Mouse (Mus musculus) cerebellum, postnatal 4 days (tissue): ENCODE data around the gene Gstp2.
"Not testable (repeated sequence)": the region's sequence is repeated elsewhere in the genome, so short reads cannot be mapped to it uniquely, and the experiment has no call there.

Experiments used
- DNase-seq, 2 experiments: peaks; one replicate each; pipeline ENCODE4 v3.0.0; 2022; ENCODE audit warnings: low spot score in 2 of 2, mixed read lengths in 1 of 2

Gene Gstp2

DNA sequence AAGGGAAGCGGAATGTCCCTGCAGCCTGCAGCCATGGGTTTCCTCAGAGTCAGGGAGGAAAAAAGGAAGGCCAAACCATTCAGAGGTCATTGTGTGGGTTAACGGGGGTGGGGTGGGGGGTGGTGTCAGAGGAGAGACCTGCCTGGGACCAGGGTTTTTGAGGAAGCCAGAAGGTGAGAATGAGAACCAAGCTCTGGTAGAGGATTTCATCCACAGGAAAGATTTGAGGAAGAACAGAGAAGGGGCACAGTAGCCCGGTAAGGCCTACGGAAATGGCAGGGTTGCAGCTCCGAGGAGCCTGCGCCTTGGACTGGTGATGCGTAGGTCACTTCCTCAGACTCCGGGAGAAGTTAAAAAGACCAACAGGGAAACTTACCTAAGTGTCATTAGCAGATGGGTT lies 24.9 kb upstream of the Gstp2 start:
- DNase-seq: no peak

DNA sequence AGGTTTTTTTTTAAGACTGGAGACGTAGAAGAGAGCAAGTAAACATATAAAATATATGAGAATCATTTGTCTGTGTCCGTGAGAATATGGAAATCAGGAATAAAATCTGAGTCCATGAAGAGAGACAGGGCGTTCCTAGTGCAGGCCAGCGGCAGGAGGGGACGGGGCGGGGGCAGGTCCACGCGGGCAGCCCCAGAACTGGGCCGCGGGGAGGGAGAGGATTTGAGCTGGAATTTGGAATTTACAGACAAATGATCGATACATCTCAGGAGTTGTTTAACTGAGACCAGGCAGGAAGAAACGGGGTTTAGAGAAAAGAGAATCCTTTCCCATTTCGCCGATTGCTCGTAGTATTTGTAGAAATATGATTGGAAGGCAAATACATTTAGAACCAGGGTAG lies 24.5 kb upstream of the Gstp2 start:
- DNase-seq: no peak

DNA sequence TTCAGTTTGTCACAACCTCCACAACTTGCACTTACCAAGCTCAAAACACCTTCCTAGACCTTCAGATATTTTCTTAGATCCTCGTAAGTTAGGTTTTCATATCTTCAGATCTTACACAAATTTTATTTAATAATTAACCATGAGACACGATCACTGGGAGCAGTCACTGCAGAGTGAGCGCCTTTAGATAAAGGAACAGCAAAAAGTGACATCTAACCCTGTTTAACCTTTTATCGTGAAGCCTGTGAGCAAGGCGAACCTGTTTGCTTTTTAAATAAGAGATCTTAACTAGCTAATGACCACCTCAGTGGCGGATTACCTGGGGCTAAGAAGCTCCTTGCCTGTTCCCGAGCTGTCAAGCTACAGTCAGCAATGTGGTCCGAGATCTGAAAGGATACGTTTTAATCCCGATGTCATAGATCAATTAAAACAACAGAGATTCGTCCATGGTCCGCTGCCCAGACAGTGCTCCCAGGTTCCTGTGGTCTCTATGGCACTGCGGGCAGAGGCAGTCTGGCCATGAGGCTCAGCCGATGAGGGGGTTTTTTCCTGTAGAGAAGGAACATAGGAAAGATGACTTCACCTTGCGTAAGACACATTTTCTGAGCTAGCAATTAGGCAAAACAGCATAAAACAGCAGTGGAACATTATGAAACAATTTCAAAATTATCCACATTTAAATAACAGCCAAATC lies 23.0 kb upstream of the Gstp2 start:
- DNase-seq: no peak

DNA sequence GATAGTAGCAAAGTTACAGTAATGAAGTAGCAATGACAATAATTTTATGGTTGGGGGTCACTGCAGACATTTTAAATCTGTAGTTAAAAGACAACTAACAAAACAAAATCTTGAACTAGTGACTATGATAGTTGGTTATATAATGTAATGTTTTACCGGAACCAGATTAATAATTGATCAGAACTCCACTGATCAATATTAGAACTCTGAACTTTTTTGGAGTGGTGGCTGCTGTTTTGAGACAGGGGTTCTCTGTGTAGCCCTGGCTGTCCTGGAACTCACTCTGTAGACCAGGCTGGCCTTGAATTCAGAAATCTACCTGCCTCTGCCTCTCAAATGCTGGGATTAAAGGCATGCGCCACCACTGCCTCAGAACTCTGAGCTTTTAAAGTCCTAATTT lies 22.4 kb upstream of the Gstp2 start:
- DNase-seq: not testable (repeated sequence)

DNA sequence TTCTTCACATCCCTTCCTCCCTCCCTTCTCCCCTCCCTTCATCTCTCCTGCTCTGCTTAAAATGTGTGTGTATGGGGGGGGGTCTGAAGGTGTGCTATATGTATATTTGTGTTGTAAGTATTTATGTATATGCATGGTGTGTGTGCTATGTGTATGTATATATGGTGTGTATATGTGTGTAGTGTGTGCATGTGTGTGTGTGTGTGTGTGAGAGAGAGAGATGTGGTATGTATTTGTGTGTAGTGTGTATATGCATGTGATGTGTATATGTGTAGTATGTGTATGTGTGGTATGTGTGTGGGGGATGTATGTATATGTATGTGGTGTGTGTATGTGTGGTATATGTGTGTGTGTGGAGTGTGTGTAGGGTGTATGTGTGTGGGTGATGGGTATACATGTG lies 21.1 kb upstream of the Gstp2 start:
- no peak for DNase-seq

DNA sequence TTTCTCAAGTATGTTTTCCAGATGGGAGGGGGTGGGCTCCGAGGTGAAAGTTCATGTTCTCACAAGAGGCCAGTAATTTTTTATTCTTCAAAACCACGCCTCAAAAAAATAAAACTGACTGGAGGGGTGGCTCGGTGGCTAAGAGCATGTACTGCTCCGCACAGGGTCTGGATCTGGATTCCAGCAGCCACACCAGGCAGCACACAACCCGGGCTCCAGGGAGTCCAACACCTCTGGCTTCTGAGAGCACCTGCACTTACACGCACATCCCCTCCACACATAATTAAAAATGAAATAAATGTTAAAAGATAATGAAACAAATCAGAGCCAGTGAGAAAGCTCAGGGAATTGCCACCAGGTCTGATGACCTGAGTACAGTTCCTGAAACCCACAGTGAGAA lies 20.5 kb upstream of the Gstp2 start:
- DNase-seq: peak in 1 of 2 experiments; percentile 3

DNA sequence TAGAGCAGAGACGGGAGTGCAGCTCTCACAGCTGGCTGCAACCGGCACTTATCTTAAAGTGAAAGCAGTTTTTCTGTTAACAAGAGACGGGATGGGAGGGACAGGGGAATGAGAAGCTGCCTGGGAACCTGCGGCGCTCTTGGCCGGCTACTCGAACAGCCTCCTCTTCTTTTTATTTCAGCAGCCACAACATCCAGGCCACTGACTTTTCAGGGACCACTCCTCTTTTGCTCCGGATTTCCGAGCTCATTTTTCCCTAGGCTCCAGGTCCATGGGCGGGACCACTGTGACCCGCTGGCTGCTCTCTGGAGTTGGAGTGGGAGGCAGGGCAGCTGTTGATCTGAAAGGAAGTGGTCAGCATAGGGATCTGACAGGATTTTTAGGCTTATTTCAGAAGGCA lies 18.7 kb upstream of the Gstp2 start:
- DNase-seq: not testable (repeated sequence)

DNA sequence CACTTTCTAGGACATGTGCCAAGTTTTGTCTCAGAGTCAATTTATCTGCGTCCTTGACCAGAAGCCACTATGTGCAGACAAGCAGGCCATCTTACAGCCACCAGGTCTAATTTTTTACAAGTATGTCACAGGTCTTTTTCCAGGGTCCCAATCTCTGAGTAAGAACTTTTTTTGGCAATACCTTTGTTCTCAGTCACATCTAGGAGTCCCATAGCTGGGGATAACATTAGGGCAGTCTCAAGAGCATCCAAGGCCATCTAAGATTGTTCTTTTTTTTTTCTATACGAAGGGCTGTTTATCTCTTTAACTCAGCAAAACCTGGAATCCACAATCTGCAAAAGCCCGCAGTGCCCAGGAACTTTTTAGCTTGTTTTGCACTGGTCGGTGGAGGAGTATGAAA lies 17.5 kb upstream of the Gstp2 start:
- not testable (repeated sequence) for DNase-seq

DNA sequence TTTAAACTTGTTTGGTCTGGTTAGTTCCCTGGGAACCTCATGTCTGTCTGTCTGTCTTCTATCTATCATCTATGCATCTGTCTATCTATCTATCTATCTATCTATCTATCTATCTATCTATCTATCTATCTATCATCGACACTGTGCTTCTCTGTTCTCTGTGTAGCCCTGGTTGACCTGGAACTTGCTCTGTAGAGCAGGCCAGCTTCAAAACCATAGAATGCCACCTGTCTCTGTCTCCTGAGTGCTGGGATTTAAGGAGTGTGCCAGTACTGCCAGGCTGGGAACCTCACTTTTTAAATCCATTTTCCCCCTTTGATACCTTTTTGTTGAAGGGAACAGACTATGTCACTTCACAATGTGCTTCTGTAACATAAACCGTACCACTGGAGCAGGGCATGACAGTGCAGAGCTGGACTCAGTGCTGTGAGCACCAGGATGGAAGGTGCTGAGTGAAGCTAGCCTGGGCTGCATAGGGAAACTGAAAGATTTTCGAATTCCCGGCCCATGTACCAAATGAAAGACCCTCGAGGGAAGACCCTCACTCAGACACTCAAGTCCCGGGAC lies 15.2 kb upstream of the Gstp2 start:
- DNase-seq: no peak

DNA sequence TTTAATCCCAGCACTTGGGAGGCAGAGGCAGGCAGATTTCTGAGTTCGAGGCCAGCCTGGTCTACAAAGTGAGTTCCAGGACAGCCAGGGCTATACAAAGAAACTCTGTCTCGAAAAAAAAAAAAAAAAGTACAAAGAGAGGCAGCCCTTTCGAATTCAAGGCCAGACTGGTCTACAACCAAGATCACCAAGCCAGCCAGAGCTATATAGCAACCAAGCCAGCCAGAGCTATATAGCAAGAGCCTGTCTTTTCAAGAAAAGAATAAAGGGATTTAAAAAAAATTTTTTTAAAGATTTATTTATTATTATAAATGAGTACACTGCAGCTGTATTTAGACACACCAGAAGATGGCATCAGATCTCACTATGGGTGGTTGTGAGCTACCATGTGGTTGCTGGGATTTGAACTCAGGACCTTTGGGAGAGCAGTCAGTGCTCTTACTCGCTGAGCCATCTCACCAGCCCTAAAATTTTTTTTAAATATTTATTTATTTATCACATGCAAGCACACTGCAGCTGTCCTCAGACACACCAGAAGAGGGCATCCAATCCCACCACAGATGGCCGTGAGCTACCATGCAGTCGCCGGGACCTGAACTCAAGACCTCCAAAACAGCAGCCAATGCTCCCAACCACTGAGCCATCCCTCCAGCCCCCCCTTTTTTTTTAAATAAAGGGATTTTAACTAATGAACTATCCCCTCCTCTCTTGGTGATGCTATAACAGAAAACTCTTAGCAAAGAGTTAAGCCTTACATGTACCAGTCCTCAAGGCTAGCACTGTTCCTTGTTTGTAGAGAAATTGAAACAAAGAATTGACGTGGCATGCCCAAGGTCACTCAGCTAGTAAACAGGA lies 14.4 kb upstream of the Gstp2 start:
- not testable (repeated sequence) for DNase-seq

DNA sequence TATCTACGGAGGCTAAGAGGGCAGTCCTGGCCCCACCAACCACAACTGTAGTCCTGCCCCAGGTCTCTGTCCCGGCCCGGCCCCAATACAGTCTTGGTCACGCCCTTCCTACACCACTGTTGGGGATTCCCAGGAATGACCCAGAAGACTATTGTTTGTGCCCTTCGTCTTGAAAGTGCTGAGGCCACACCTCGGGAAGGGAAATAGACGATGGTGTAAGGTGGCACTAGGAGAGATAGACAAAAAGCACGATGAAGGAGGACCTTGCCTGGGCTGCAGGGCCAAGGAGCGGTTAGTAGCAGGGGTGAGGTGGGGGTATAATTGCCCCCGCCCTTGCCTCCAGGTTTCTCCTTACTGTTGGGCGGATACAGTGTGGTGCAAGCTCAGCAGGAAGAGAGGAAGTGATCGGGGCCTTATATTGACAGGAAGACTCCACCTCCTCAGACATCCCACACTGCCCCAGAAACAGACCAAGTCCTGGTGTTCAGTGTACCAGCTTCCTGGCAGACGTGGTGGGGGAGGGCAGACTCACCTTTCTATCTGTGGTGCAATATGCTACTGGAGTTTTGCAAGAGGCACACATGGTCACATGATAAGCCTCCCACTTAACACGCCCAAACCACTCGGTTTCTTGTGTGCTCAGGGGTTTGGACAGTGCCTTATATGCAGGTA lies 13.4 kb upstream of the Gstp2 start, which contains the start of gene Gstp3:
Gene Gstp3, minus strand, starts transcription at position 501 of the 672 bp plus-strand sequence.
- no peak for DNase-seq

DNA sequence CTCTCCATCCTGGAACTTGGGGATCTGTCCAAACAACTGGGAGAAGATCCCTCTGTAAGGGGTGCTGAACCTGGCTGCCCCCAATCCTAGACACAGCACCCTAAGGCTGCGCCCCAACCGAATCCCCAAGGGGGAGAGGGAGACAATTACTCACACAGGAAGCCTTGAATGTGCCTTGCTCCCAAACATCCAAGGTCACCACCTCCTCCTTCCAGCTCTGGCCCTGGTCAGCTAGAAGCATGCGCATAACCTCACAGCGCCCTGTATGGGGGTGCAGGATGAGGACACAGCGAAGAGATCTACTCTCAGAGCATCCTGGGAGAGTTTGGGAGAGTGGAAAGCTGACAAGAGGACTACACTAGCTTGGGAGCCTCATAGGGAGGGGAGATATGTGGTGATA lies 12.8 kb upstream of the Gstp2 start:
- DNase-seq: no peak

DNA sequence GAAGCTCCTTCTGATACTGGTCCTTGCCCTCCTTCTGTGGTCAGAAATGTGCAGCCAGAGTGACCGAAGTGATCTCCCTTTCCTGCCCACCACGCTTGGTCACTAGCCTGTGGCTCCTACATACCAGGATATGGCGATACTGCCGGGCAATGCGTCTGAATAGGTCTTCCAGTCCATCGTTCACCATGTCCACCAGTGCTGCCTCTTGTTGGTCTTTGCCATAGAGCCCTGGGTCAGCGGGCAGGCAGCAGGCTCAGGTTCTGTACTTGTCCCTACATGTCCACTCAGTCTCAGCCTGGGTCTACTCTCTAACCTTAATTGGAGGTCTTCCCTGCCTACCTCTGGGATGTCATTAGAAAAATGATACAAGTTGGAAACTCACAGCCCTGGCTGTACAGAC lies 12.1 kb upstream of the Gstp2 start:
- no peak for DNase-seq

DNA sequence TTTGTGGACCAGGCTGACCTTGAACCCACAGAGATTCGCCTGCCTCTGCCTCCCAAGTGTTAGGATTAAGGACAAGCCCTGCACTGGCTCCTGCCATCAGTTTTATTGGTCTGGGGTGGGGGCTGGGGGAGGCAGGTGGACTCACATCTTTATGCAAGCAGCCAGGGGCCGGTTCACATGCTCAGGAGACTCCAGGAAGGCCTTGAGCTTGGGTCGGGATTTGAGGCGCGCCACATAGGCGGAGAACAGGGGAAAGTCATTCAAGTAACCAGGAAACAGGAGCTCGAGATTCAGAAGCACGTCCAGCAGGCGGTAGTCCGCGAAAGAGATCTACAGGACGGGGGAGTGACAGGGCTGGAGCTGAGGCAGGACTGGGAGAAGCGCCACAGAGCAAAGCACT lies 11.6 kb upstream of the Gstp2 start:
- DNase-seq: no peak

DNA sequence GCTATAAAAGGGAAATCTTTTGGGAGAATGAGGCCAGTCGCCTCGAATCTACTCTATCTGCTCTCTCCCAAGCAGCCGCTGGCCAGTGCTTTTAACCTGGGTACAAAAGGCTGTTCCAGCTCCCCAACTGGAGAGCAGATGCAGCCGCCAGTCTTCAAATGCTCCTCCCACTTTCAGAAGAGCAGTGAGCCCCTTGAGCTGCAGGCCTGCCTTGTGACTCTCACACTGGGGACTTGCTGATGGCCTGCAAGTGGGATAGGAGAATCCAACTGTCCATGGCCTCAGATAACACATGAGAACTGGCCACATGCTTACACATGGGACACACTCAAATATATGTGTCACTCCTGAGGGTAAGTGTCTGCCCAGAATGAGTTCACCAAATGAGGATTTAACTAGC lies 10.9 kb upstream of the Gstp2 start:
- DNase-seq: no peak

DNA sequence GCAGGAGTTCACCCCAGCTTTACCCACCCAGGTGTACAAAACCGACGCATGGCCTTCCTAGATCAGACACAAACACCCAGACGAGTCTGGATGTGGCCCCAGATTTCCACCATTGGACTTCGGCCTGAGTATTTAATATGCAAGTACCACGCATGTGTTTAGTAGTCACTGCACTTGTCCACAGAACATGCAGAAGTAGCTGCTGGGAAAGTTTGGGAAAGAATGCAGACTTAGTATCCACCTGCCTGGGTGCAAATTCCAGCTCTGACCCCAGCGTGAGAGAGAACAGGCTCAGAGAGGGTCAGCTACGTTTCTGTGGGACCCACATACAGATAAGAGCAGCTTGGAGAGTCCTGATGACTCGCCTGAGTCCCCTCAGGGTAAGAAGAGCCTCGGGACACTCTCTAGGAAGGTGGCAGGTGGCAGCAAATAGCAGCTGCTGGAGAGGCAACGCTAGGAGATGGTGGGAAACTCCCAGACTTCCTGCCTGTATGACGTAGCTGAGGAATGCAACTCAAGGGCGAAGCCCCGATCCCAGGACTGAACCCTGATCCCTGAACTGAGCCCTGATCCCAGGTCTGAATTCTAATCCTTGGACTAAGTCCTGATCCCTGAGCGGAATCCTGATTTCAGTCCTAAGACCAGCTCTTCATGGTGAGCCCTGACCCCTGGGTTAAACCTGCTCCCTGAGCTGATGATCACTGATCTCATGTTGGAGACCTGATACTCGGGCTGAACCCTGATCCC lies 10.3 kb upstream of the Gstp2 start:
- no peak for DNase-seq

DNA sequence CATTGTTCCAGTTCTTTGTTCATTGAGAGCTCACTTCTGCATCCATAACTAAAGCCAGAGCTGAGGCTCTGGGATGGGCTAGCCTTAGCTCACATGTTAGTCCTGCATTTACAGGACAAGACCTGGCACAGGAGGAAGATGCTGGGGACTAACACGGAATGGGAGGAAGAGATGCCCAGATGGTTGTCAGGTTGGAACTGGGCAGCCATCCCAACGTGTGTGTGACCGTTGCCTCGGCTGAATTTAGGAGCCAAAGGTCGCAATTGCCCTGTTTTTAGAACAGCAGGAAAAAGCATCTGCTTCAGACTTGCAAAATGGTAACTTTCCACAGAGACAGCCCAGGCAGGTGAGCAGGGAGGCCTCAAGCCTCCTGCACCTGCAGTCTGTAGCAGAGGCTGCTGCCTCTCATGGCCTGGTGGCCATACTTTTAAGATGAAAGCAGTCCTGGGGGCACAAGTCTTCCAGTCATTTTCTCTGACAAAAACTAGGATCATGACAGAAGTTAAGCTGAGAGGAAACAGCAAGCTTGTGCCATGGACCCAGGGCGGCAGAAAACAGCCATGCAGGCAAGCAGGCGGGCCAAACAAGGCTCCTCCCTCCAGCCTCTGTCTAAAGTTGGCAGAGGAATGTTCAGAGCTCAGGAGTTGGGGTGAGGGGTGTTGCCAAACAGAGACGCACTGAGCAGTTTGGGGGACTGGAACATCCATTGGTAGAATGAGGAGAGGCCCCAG lies 9.6 kb upstream of the Gstp2 start:
- DNase-seq: no peak

DNA sequence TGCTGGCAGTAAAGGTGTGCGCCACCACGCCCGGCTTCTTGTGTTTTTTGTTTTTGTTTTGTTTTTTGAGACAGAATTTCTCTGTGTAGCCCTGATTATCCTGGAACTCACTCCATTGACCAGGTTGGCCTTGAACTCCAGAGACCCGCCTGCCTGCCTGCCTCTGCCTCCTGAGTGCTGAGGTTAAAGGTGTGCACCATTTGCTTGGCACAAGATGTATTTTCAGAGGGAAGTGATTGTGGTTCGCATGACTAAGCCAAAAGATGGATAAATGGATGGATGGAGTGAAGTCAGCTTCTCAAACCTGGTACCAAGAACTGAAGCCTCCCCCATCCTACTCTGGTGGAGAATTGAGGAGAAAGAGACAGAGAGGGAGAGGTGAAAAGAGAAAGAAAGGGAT lies 8.8 kb upstream of the Gstp2 start:
- DNase-seq: no peak

DNA sequence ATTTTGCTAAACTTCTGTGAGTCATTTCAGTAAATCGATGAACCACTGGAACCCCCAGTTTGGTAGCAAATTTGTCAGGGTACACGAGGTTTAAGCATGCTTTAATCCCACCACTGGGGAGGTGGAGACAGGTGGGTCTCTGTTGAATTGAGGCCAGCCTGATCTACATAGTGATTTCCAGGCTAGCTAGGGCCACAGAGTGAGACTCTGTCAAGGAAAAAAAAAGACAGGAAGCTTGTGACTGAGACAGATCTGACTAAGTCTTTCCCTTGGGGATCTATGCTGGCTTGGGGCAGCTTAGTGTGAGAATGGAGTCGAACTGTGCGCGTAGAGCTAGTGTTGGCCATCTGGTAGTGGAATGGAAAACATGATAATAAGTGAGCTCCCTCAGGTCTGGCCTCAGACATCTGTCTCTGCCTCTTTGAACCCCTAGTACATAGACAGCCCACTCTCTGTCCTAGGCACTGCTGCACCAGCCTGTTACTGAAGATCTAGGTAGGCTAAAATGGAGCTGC lies 6.8 kb upstream of the Gstp2 start:
- DNase-seq: no peak

DNA sequence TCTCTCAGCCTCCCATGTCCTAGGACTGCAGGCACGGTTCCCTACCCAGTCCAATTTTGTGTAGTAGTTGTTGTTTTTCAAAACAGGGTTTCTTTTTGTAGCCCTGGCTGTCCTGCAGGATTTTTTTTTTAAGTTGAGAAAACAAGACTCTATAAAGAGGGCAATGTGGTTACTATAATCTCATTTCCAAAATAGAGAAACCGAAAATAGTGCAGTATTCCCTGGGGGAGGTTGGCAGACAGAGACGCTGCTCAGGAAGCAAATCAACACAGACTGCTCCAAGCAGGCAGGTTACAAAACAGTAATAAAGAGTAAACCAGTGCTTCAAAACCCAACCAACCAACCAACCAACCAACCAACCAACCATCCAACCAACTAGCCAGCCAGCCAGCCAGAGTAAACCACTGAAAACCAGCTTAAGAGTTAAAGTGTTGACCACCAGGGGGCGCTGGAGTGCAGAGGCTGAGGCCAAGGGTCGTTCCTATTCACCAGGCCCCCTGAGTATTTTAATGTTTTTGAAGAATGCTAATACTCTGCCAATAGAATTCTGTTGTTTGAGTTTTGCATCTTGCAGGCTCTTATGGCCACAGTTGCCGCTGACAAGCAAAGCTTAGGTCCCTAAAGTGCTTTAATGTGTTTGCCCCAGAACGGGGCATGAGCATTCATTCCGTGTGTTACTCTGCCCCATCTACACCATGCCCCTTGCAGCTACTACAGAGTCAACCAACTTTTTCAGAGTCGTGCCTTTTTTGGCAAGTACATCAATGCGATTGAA lies 6.1 kb upstream of the Gstp2 start:
- peak; percentile 56 to 70 for DNase-seq
